Mouse (Mus musculus) liver, postnatal 0 days (tissue): ENCODE measurements around the gene Gja6. TPM values are rescaled to one million over a fixed set of nuclear protein-coding genes. Genes with fewer than 3 reads are reported as not detected.

Experiments
- ATAC-seq: fragments of 200-750 bp; cut with Nextera tagmentation; 2 replicates; pipeline ENCODE4 v1.8.0; 2017; ENCODE audit warnings: mild to moderate bottlenecking, moderate library complexity
- DNase-seq: peaks from one replicate; pipeline ENCODE4 v3.0.0-alpha.2; 2016
- H3K27ac ChIP-seq: fragments of 300-500 bp; sonication (generic); 2 replicates; pipeline ENCODE4 v1.5.1; 2014; ENCODE audit warnings: antibody characterized with exemption, moderate library complexity, mild to moderate bottlenecking, low read depth
- H3K27me3 ChIP-seq: fragments of 300-500 bp; sonication (generic); 2 replicates; pipeline ENCODE4 v1.6.1; 2014; ENCODE audit warnings: low read length, control low read depth, mixed read lengths; ENCODE audit not compliant: insufficient read depth
- H3K36me3 ChIP-seq: fragments of 300-500 bp; sonication (generic); replicated peaks from 2 replicates; pipeline ENCODE4 v1.6.1; 2014; ENCODE audit warnings: mild to moderate bottlenecking, control low read depth, low read length, moderate library complexity, mixed read lengths; ENCODE audit not compliant: insufficient read depth
- H3K4me1 ChIP-seq: fragments of 300-500 bp; sonication (generic); 2 replicates; pipeline ENCODE4 v1.6.1; 2014; ENCODE audit warnings: antibody characterized with exemption, mild to moderate bottlenecking, control low read depth; ENCODE audit not compliant: insufficient read depth
- H3K4me2 ChIP-seq: fragments of 300-500 bp; sonication (generic); 2 replicates; pipeline ENCODE4 v1.6.1; 2014; ENCODE audit warnings: low read depth, mild to moderate bottlenecking, low read length, moderate library complexity, mixed read lengths
- H3K4me3 ChIP-seq: fragments of 300-500 bp; sonication (generic); 2 replicates; pipeline ENCODE4 v1.5.1; 2014; ENCODE audit warnings: low read depth, low read length
- H3K9ac ChIP-seq: fragments of 300-500 bp; sonication (generic); replicated peaks from 2 replicates; pipeline ENCODE4 v1.6.1; 2014; ENCODE audit warnings: mild to moderate bottlenecking, moderate library complexity
- H3K9me3 ChIP-seq: fragments of 300-500 bp; sonication (generic); 2 replicates; pipeline ENCODE4 v1.6.1; 2016; ENCODE audit warnings: mild to moderate bottlenecking, control low read depth, low read length, mixed read lengths
- CTCF ChIP-seq: sonication (generic); IDR thresholded peaks from 2 replicates; pipeline ENCODE4 v1.5.1; 2016; ENCODE audit warnings: antibody characterized with exemption, low read depth
- EP300 ChIP-seq: IDR thresholded peaks from 2 replicates; pipeline ENCODE4 v1.6.1; 2016; ENCODE audit warnings: antibody characterized with exemption, low read depth, mild to moderate bottlenecking
- WGBS: fragments of 180-500 bp; shearing (Covaris S2); extraction: QIAGEN DNeasy Blood & Tissue Kit; methylation state at CpG from one replicate; pipeline ENCODE4 v1.1.7; 2014; ENCODE audit not compliant: insufficient replicate concordance; 5-methylcytosine and 5-hydroxymethylcytosine counted together
- polyA plus RNA-seq: library from polyadenylated mRNA; unstranded; fragments of >200 nt; fragmentation: Nextera tagmentation; extraction: Ambion mirVana; gene quantifications from 2 replicates; pipeline ENCODE4 v1.2.1, GENCODE M21; 2015

Gene Gja6
- polyA plus RNA-seq: 0.07 and 0.08 TPM in 2 replicates

DNA sequence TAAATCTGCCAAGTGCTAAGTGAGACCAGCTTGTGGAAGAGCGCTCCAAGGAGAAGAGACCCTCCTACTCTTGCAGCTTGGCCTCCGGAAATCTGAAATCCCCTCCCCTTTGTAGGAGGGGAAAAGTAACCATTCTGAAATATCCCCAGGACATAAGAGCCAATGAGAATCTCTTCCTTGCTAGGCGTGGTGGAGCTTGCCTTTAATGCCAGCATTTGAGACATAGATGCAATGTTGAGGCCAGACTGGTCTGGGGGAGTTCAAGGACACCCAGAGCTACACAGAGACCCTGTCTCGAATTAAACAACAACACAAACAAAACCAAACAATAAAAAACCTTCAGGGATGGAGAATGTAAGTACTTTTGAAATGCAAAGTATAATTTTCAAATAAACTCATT lies at the start of gene Gja6:
Gene Gja6, minus strand, starts transcription at position 101 of the 400 bp plus-strand sequence.
- Histone ChIP-seq H3K4me3 (no peak within 1 kb of the TSS), H3K9me3 (no peaks in the 10 kb centered on the region), H3K27ac (no peak within 1 kb of the TSS), H3K4me2 (no peak within 1 kb of the TSS), H3K27me3 (no peaks in the 10 kb centered on the region), H3K36me3 (no peaks in the 10 kb centered on the region), H3K4me1 (no peaks in the 10 kb centered on the region), H3K9ac (no peak within 1 kb of the TSS)
- TF ChIP-seq EP300: no peak
- WGBS: 67% methylated on average over 4 of the region's 4 CpGs
- ATAC-seq: no peak
- no peak for DNase-seq

DNA sequence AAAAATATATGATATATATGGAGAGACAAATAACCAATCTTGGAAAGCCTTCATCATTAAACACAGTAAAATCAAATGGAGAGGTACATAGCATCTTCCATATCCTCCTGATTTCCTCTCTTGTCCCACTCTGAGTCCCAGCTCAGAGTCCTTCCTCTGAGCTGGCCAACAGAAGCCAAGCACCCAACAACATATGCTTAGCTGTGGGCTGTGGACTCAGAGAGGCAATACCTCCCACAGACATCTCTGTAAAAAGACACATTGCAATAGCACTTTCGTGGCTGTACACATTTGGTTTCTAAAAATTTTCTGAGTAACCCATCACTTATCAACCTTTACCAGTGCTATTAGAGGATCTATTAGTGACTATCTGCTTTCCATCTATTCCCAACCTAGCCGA lies 42.7 kb upstream of the Gja6 start:
- ATAC-seq (no peak), DNase-seq (no peak)
- no peaks in the 10 kb centered on the region for H3K9me3 ChIP-seq
- no peaks in the 10 kb centered on the region for H3K36me3 ChIP-seq
- H3K27me3 ChIP-seq: no peaks in the 10 kb centered on the region
- TF ChIP-seq CTCF: no peak
- no peak for TF ChIP-seq EP300
- no peak overlapping the region for H3K9ac ChIP-seq
- WGBS: 82% methylated on average over 2 of the region's 2 CpGs
- H3K4me2 ChIP-seq: no peak overlapping the region
- no peak overlapping the region for H3K27ac ChIP-seq
- no peak overlapping the region for H3K4me3 ChIP-seq
- no peaks in the 10 kb centered on the region for H3K4me1 ChIP-seq

DNA sequence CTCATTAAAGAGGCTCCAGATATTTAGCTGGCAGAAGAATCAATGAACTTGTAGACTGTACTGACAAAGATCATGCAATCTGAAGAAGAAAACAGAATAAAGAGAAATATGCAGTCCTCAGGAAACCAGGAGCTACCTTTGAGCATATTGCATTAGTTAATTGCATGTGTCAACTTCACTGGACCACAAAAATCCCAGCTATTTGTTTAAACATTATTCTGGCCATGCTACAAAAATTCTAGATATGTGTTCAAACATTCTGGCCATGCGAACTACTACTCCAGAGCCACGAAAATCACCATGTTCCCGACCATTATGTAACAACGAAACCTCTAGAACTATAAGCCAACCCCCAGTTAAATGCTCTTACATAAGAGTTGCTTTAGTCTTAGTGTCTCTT lies 37.9 kb upstream of the Gja6 start:
- H3K4me3 ChIP-seq: no peak overlapping the region
- H3K27ac ChIP-seq: no peak overlapping the region
- no peak overlapping the region for H3K9ac ChIP-seq
- H3K9me3 ChIP-seq: no peaks in the 10 kb centered on the region
- H3K4me2 ChIP-seq: no peak overlapping the region
- no peak for DNase-seq
- H3K27me3 ChIP-seq: no peaks in the 10 kb centered on the region
- no peak for TF ChIP-seq EP300
- TF ChIP-seq CTCF: no peak
- no peaks in the 10 kb centered on the region for H3K36me3 ChIP-seq
- no peaks in the 10 kb centered on the region for H3K4me1 ChIP-seq
- WGBS: 82% methylated on average over 4 of the region's 4 CpGs
- no peak for ATAC-seq

DNA sequence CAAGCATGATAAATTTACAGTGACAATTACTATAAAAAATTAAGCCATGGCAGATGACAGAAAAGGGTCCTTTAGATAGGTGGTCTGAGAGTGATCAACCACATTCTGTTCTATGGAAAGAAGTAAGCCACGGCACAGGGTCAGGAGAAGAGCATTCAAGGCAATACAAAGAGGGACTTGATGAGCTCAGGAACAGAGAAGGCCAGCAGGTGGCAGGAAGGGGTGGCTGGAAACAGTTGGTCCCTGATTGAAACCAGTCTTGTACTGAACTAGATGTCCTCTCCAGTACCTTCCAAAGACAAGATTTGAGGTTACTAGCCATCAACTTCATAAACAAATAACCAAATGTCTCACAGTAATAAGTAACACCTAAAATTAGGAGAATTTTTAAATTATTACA lies 28.7 kb upstream of the Gja6 start:
- Histone ChIP-seq H3K36me3 (no peaks in the 10 kb centered on the region), H3K4me3 (no peak overlapping the region), H3K27me3 (no peaks in the 10 kb centered on the region), H3K4me2 (no peak overlapping the region), H3K9me3 (no peaks in the 10 kb centered on the region), H3K27ac (no peak overlapping the region), H3K9ac (no peak overlapping the region), H3K4me1 (no peaks in the 10 kb centered on the region)
- WGBS: 73% methylated on average over 1 of the region's 1 CpGs
- no peak for ATAC-seq
- peak; percentile 18 for DNase-seq
- TF ChIP-seq EP300: no peak
- peak; percentile 49 for TF ChIP-seq CTCF

DNA sequence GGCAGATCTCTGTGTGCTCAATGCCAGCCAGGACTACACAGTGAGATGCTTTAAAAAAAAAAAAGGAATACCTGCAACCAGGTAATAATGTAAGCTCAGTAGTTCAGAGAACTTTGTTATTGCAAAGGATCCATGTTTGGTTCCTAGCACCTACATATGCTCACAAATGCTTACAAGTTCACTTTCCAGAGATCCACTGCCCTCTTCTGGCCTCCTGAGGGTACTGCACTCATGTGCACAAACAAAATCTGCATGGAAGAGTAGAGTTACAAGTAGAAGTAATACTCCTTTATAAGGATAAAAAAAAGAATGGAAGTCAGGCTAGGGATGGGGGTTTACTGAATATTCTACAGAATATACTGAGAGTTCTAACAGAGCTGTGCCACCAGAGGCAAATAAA lies 23.8 kb upstream of the Gja6 start:
- H3K36me3 ChIP-seq: no peaks in the 10 kb centered on the region
- H3K4me1 ChIP-seq: no peaks in the 10 kb centered on the region
- H3K4me2 ChIP-seq: no peak overlapping the region
- H3K9me3 ChIP-seq: no peaks in the 10 kb centered on the region
- ATAC-seq: no peak
- H3K9ac ChIP-seq: no peak overlapping the region
- H3K27ac ChIP-seq: no peak overlapping the region
- no peak for DNase-seq
- TF ChIP-seq EP300 (no peak), CTCF (peak; percentile 62)
- H3K27me3 ChIP-seq: no peaks in the 10 kb centered on the region
- H3K4me3 ChIP-seq: no peak overlapping the region

DNA sequence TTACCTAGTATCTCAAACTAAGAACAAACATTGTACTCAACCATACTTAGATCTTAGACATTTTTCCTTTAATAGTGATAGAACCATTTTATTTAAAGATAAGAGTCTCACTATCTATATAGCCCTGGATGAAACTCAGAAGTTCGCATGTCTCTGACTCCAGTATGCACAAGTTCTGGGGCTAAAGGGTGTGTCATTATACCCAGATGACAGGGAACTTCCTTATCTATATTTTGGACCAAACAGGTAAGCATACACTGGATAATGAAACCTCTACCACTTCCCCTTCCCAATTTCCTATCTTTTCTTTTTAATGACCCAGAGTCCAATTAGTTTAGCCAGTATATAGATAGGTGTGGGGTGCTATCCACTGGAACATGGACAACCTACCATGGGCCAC lies 22.0 kb upstream of the Gja6 start:
- 78% methylated on average over 1 of the region's 1 CpGs for WGBS
- no peak for ATAC-seq
- Histone ChIP-seq H3K27ac (no peak overlapping the region), H3K4me2 (no peak overlapping the region), H3K4me1 (no peaks in the 10 kb centered on the region), H3K27me3 (no peaks in the 10 kb centered on the region), H3K4me3 (no peak overlapping the region), H3K9ac (no peak overlapping the region), H3K36me3 (no peaks in the 10 kb centered on the region), H3K9me3 (no peaks in the 10 kb centered on the region)
- TF ChIP-seq EP300 (no peak), CTCF (no peak)
- DNase-seq: no peak

DNA sequence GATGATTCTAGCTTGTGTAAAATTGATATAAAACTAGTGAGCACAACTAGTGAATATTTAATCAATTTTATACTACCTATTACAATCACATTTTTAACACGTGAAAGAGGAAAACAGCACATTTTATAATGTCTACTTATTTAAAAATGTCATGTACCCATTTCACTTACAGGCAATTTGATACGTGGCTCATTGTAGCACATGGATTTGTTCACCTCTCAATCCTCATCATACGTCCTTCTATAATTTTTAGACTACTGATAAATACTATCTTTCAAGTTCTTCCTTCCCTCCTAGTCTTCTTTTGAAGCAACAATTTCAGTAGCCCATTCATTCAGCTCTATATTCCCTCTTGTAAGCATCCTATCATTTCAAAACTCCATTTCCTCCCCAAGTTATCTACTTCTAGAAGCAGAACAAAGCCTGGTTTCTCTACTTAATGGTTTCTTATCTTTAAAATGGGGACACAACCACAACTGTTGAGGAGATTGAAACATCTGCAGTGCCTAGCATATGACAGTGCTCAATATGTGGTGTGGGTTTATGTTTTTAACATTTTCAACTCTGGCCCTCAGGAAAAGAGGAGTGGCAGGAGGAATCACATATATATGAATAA lies 12.3 kb upstream of the Gja6 start:
- no peak for DNase-seq
- no peaks in the 10 kb centered on the region for H3K36me3 ChIP-seq
- H3K27ac ChIP-seq: no peak overlapping the region
- no peak overlapping the region for H3K4me2 ChIP-seq
- no peak overlapping the region for H3K4me3 ChIP-seq
- no peak for ATAC-seq
- WGBS: 71% methylated on average over 3 of the region's 3 CpGs
- H3K4me1 ChIP-seq: no peaks in the 10 kb centered on the region
- H3K9ac ChIP-seq: no peak overlapping the region
- H3K9me3 ChIP-seq: no peaks in the 10 kb centered on the region
- no peaks in the 10 kb centered on the region for H3K27me3 ChIP-seq
- TF ChIP-seq CTCF: no peak
- TF ChIP-seq EP300: no peak
